ENCODE assay signal across 21 mouse cellular contexts in genomic region chr15:97471986-97472779, GRCm38 (mm10).
A peak's percentile ranks its signal among the peaks of the same experiment; 100 is the strongest.
DNase-seq lines count a peak whose midpoint lies in the region; ATAC-seq and TF ChIP-seq lines count a peak whose summit lies in the region.
"Had no signal": no experiment of that assay in that cellular context is flagged by ENCODE, and none has a peak within 500 bp of the region (broad histone marks: within the 10 kb centered on the region; RNA-seq: fewer than 3 reads in every experiment).

No protein-coding gene starts in this region.

- intact Hi-C loops in left cerebral cortex, postnatal 14 days (cut with DNase I), result no loop called here

- H3K27ac ChIP-seq in embryonic facial prominence, embryonic 14.5 days (replicated peaks; ENCODE audit: low read depth, low read length), result no peak overlapping the region
- H3K27ac ChIP-seq in embryonic facial prominence, embryonic 10.5 days (replicated peaks), result no peak overlapping the region
- peak overlapping the region; percentile 63 for H3K27ac ChIP-seq in spleen, adult 2 months (ENCODE audit: insufficient read depth, low read length)
- no peak overlapping the region for H3K27ac ChIP-seq in lung, postnatal 0 days (ENCODE audit: low read length)
- no peak overlapping the region for H3K27ac ChIP-seq in stomach, postnatal 0 days (replicated peaks)
- H3K27ac ChIP-seq: hindbrain, embryonic 14.5 days; limb, embryonic 13.5 days; liver, embryonic 13.5 days; midbrain, embryonic 12.5 days; neural tube, embryonic 12.5 days had no signal

- no peaks in the 10 kb centered on the region for H3K27me3 ChIP-seq in embryonic facial prominence, embryonic 14.5 days (replicated peaks; ENCODE audit: control insufficient read depth, insufficient read depth, low read length)
- no peaks in the 10 kb centered on the region for H3K27me3 ChIP-seq in embryonic facial prominence, embryonic 10.5 days (replicated peaks; ENCODE audit: low read depth, poor library complexity, severe bottlenecking)
- no peaks in the 10 kb centered on the region for H3K27me3 ChIP-seq in spleen, adult 2 months (ENCODE audit: control insufficient read depth, insufficient read depth, low read length)
- no peaks in the 10 kb centered on the region for H3K27me3 ChIP-seq in lung, postnatal 0 days (replicated peaks; ENCODE audit: insufficient read depth, low read length)
- no peaks in the 10 kb centered on the region for H3K27me3 ChIP-seq in stomach, postnatal 0 days (ENCODE audit: control insufficient read depth, insufficient read depth, low read length)
- H3K27me3 ChIP-seq: limb, embryonic 13.5 days; liver, embryonic 13.5 days; midbrain, embryonic 12.5 days; neural tube, embryonic 12.5 days had no signal

- H3K4me1 ChIP-seq in embryonic facial prominence, embryonic 14.5 days (ENCODE audit: control insufficient read depth, insufficient read depth, low read length), result no peaks in the 10 kb centered on the region
- no peaks in the 10 kb centered on the region for H3K4me1 ChIP-seq in embryonic facial prominence, embryonic 10.5 days
- peaks cover 37% of the 10 kb centered on the region for H3K4me1 ChIP-seq in spleen, adult 2 months (ENCODE audit: control insufficient read depth, insufficient read depth, insufficient read length)
- no peaks in the 10 kb centered on the region for H3K4me1 ChIP-seq in lung, postnatal 0 days (ENCODE audit: insufficient read depth, low read depth, low read length)
- no peaks in the 10 kb centered on the region for H3K4me1 ChIP-seq in stomach, postnatal 0 days (replicated peaks; ENCODE audit: control insufficient read depth, insufficient read depth)
- H3K4me1 ChIP-seq: midbrain, embryonic 12.5 days; neural tube, embryonic 12.5 days had no signal

- TF ChIP-seq POLR2A in spleen, adult 2 months (IDR thresholded peaks at IDR 0.05; ENCODE audit: low read depth, low read length), result no peak

- 81% methylated on average over 15 of the region's 15 CpGs for WGBS in embryonic facial prominence, embryonic 14.5 days
- WGBS in embryonic facial prominence, embryonic 10.5 days, result 88% methylated on average over 15 of the region's 15 CpGs
- 73% methylated on average over 15 of the region's 15 CpGs for WGBS in spleen, adult 2 months
- WGBS in lung, postnatal 0 days, result 51% methylated on average over 15 of the region's 15 CpGs
- WGBS in stomach, postnatal 0 days, result 45% methylated on average over 15 of the region's 15 CpGs

- no peaks in the 10 kb centered on the region for H3K9me3 ChIP-seq in embryonic facial prominence, embryonic 14.5 days (ENCODE audit: control insufficient read depth, low read length)
- no peaks in the 10 kb centered on the region for H3K9me3 ChIP-seq in embryonic facial prominence, embryonic 10.5 days
- no peaks in the 10 kb centered on the region for H3K9me3 ChIP-seq in lung, postnatal 0 days (ENCODE audit: low read length)
- H3K9me3 ChIP-seq in stomach, postnatal 0 days (ENCODE audit: control insufficient read depth, low read length), result no peaks in the 10 kb centered on the region
- H3K9me3 ChIP-seq: limb, embryonic 13.5 days; liver, embryonic 13.5 days; midbrain, embryonic 12.5 days; neural tube, embryonic 12.5 days had no signal

- peak; percentile 44; the same call in 1 of the 2 replicates for ATAC-seq in embryonic facial prominence, embryonic 14.5 days (ENCODE audit: low read depth)
- ATAC-seq in lung, postnatal 0 days, result peak; percentile 47
- ATAC-seq in stomach, postnatal 0 days (ENCODE audit: low FRiP score, low TSS enrichment), result no peak

- TF ChIP-seq CTCF in spleen, adult 2 months (IDR thresholded peaks at IDR 0.05; ENCODE audit: extremely low read depth, insufficient read depth, insufficient read length, insufficient replicate concordance), result no peak
- no peak for TF ChIP-seq CTCF in lung, postnatal 0 days (IDR thresholded peaks at IDR 0.05)
- no peak for TF ChIP-seq CTCF in stomach, postnatal 0 days (IDR thresholded peaks at IDR 0.05; ENCODE audit: low read depth)

- TF ChIP-seq EP300 in lung, postnatal 0 days (IDR thresholded peaks at IDR 0.05), result no peak
- no peak for TF ChIP-seq EP300 in stomach, postnatal 0 days (optimal IDR thresholded peaks at IDR 0.05)

- no peak overlapping the region for H3K9ac ChIP-seq in embryonic facial prominence, embryonic 14.5 days (ENCODE audit: low read depth, low read length)
- H3K9ac ChIP-seq in lung, postnatal 0 days (replicated peaks; ENCODE audit: low read depth), result no peak overlapping the region
- H3K9ac ChIP-seq in stomach, postnatal 0 days (ENCODE audit: low read length), result no peak overlapping the region
- H3K9ac ChIP-seq: hindbrain, embryonic 14.5 days; limb, embryonic 13.5 days; liver, embryonic 13.5 days; midbrain, embryonic 12.5 days; neural tube, embryonic 12.5 days had no signal

- H3K4me3 ChIP-seq in embryonic facial prominence, embryonic 14.5 days (ENCODE audit: low read depth, low read length), result no peak overlapping the region
- H3K4me3 ChIP-seq in embryonic facial prominence, embryonic 10.5 days, result no peak overlapping the region
- H3K4me3 ChIP-seq in spleen, adult 2 months (ENCODE audit: extremely low read depth, insufficient read depth, insufficient read length), result no peak overlapping the region
- H3K4me3 ChIP-seq in lung, postnatal 0 days (ENCODE audit: low read depth, low read length), result no peak overlapping the region
- no peak overlapping the region for H3K4me3 ChIP-seq in stomach, postnatal 0 days (ENCODE audit: low read depth, low read length)
- H3K4me3 ChIP-seq: limb, embryonic 13.5 days; liver, embryonic 13.5 days; midbrain, embryonic 12.5 days; neural tube, embryonic 12.5 days had no signal

- H3K4me2 ChIP-seq in embryonic facial prominence, embryonic 14.5 days (ENCODE audit: low read depth, low read length), result no peak overlapping the region
- H3K4me2 ChIP-seq in lung, postnatal 0 days (replicated peaks; ENCODE audit: low read depth, low read length), result no peak overlapping the region
- H3K4me2 ChIP-seq in stomach, postnatal 0 days (replicated peaks; ENCODE audit: low read depth), result no peak overlapping the region
- H3K4me2 ChIP-seq: heart, embryonic 11.5 days; hindbrain, embryonic 14.5 days; limb, embryonic 13.5 days; liver, embryonic 13.5 days; midbrain, embryonic 12.5 days; neural tube, embryonic 12.5 days had no signal

- H3K36me3 ChIP-seq in embryonic facial prominence, embryonic 14.5 days (ENCODE audit: control insufficient read depth, insufficient read depth, low read length), result no peaks in the 10 kb centered on the region
- no peaks in the 10 kb centered on the region for H3K36me3 ChIP-seq in embryonic facial prominence, embryonic 10.5 days (replicated peaks)
- H3K36me3 ChIP-seq in spleen, adult 2 months (ENCODE audit: control insufficient read depth, insufficient read depth, low read length), result no peaks in the 10 kb centered on the region
- no peaks in the 10 kb centered on the region for H3K36me3 ChIP-seq in lung, postnatal 0 days (ENCODE audit: insufficient read depth, low read length)
- H3K36me3 ChIP-seq in stomach, postnatal 0 days (ENCODE audit: control insufficient read depth, insufficient read depth, low read length), result no peaks in the 10 kb centered on the region
- H3K36me3 ChIP-seq: limb, embryonic 13.5 days; liver, embryonic 13.5 days; midbrain, embryonic 12.5 days; neural tube, embryonic 12.5 days had no signal

- DNase-seq in embryonic facial prominence, embryonic 14.5 days (ENCODE audit: low spot score), result peak; percentile 28
- DNase-seq in embryonic facial prominence, embryonic 10.5 days (ENCODE audit: low spot score), result no peak
- no peak for DNase-seq in spleen, adult 2 months (ENCODE audit: low read depth in 1 of 2, low spot score in 2 of 2)
- DNase-seq in spleen, postnatal 36 days (ENCODE audit: low spot score in 2 of 2), result no peak
- peak; percentile 54 for DNase-seq in lung, postnatal 0 days (ENCODE audit: low spot score)
- peak; percentile 22 for DNase-seq in stomach, postnatal 0 days (ENCODE audit: low spot score)
- no peak for DNase-seq in left cerebral cortex, postnatal 14 days (ENCODE audit: low spot score in 2 of 2)
- DNase-seq in kidney, postnatal 36 days, result no peak
- DNase-seq: adrenal gland, postnatal 25 days; cerebellum, adult 11-12 months; cerebellum, postnatal 14 days; embryo, embryonic 11 days; heart, postnatal 14 days; kidney, postnatal 4 days; liver, embryonic 13.5 days; thymus, postnatal 36 days had no signal

Comparison
In these comparisons a context has a peak if more than half of its experiments do, and no peak if none do; other contexts are left out.
1. DNase-seq: peak in embryonic facial prominence, embryonic 14.5 days (single experiment), lung, postnatal 0 days (single experiment) and stomach, postnatal 0 days (single experiment); none in embryonic facial prominence, embryonic 10.5 days (single experiment), spleen, adult 2 months (0 of 2), spleen, postnatal 36 days (0 of 2), left cerebral cortex, postnatal 14 days (0 of 2) and kidney, postnatal 36 days (0 of 2).